Comparison of ENCODE assay signal across 9 mouse cellular contexts in the genomic region with DNA sequence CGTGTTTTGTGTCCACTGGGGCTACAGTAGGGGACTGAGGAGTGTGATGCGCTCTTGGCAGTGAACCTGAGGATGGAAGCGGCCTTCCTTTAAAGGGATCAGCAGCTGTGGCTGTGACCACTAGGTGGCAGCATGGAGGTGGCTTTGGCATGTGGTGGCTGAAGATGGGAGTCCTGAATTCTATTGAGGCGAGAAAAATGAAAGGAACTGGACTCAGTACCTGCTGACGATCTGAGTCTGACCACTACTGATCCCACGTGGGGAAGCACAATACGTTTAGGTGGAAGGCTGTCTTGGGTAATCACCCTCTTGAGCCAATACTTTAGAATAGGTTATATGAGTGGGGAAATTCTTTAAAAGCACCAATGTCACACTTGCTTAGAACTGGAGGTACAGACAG. TPM values are rescaled to one million over a fixed set of nuclear protein-coding genes. Genes with fewer than 3 reads are reported as not detected.
DNase-seq lines count a peak whose midpoint lies in the region; ATAC-seq and TF ChIP-seq lines count a peak whose summit lies in the region.
"Had no signal": no experiment of that assay in that cellular context is flagged by ENCODE, and none has a peak within 500 bp of the region (broad histone marks: within the 10 kb centered on the region; RNA-seq: fewer than 3 reads in every experiment).

No protein-coding gene starts in this region.

- ATAC-seq in G1E (ENCODE audit: extremely low read depth, insufficient number of reproducible peaks, low FRiP score, poor library complexity, severe bottlenecking) = no peak
- ATAC-seq in inflammation-experienced regulatory T-cells, adult 6 months = no peak

- H3K4me3 ChIP-seq in G1E (ENCODE audit: low read depth, low read length) = no peak overlapping the region
- H3K4me3 ChIP-seq in heart, embryonic 10.5 days = no peak overlapping the region
- H3K4me3 ChIP-seq: neural tube, embryonic 12.5 days had no signal

- DNase-seq in G1E (ENCODE audit: low spot score) = peak; percentile 68
- peak; percentile 92 for DNase-seq in adrenal gland, postnatal 10 days
- DNase-seq in embryo, embryonic 11 days = peak; percentile 86
- DNase-seq in heart, embryonic 10.5 days (ENCODE audit: low spot score) = peak; percentile 87
- DNase-seq in layer of hippocampus, adult 9-11 months = peak; percentile 46
- DNase-seq in lung, postnatal 4 days = peak; percentile 67 to 85
- peak; percentile 58 for DNase-seq in skeletal muscle tissue, adult 2 months (ENCODE audit: low read depth, low spot score)

- H3K4me1 ChIP-seq in G1E (ENCODE audit: insufficient read depth, low read depth, low read length) = 0 out of 2 replicates have a peak, but pooled peaks cover 5% of the 10 kb centered on the region
- peaks cover 7% of the 10 kb centered on the region; the same call in 1 of the 2 replicates for H3K4me1 ChIP-seq in heart, embryonic 10.5 days

- no peaks in the 10 kb centered on the region for H3K36me3 ChIP-seq in G1E (replicated peaks)
- H3K36me3 ChIP-seq in heart, embryonic 10.5 days = no peaks in the 10 kb centered on the region
- H3K36me3 ChIP-seq: neural tube, embryonic 12.5 days had no signal

- no peaks in the 10 kb centered on the region for H3K9me3 ChIP-seq in G1E (replicated peaks)
- H3K9me3 ChIP-seq in heart, embryonic 10.5 days = no peaks in the 10 kb centered on the region
- H3K9me3 ChIP-seq: neural tube, embryonic 12.5 days had no signal

- no peak overlapping the region for H3K27ac ChIP-seq in heart, embryonic 10.5 days
- H3K27ac ChIP-seq: neural tube, embryonic 12.5 days had no signal

- 12% methylated on average over 7 of the region's 7 CpGs for WGBS in heart, embryonic 10.5 days

- peaks cover 14% of the 10 kb centered on the region for H3K27me3 ChIP-seq in G1E (ENCODE audit: insufficient read depth, low read length)
- H3K27me3 ChIP-seq in heart, embryonic 10.5 days (ENCODE audit: insufficient read depth, poor library complexity, severe bottlenecking) = 0 out of 2 replicates have a peak, but pooled peaks cover 12% of the 10 kb centered on the region
- H3K27me3 ChIP-seq: neural tube, embryonic 12.5 days had no signal

- TF ChIP-seq CTCF in G1E (IDR thresholded peaks at IDR 0.05; ENCODE audit: low read depth, low read length) = peak; percentile 88

RNA-seq across cellular contexts. Expression of gene Lyrm9, which starts 29.9 kb away (rescaled TPM):
- total RNA-seq in G1E (2014; fragmentation: Nextera tagmentation) (15.2 and 24.9 TPM in 2 replicates), G1E (2017) (52.1 and 86.5 TPM in 2 replicates)
- 211 and 274 TPM in 2 replicates for polyA plus RNA-seq in G1E (2012)
- 10 to 100 TPM; 23.2 to 30.6 TPM for total RNA-seq in adrenal gland, postnatal 10 days (2021)
- 25.9 and 36.8 TPM in 2 replicates for polyA plus RNA-seq in heart, embryonic 10.5 days (2016; fragmentation: Nextera tagmentation; extraction: Ambion mirVana)
- 10 to 100 TPM; 17.9 to 38.4 (median 28.3) TPM for polyA plus RNA-seq in inflammation-experienced regulatory T-cells, adult 6 months (2017; shearing (Covaris generic))
